Mouse (Mus musculus): ENCODE measurements at regions not wholly inside any gene's neighbourhood (a gene's known extent, or its start where the extent isn't known, plus 50 kb on each side); places are given as distances from the start of the nearest gene placed in this dataset.
A peak's percentile ranks its signal among the peaks of the same experiment; 100 is the strongest.

- no peak for DNase-seq
Observed at GRCm38 (mm10) chr8:89903346-89903745, 444.8 kb downstream of the Tox3 start.

GRCm38 (mm10) chr8:89872768-89873167 lies 475.4 kb downstream of the Tox3 start:
- DNase-seq, result no peak

GRCm38 (mm10) chr8:89871966-89872365 lies 476.2 kb downstream of the Tox3 start:
- no peak for DNase-seq

GRCm38 (mm10) chr8:89859813-89860212 lies 488.3 kb downstream of the Tox3 start:
- no peak for DNase-seq

GRCm38 (mm10) chr8:89858706-89859385 lies 489.3 kb downstream of the Tox3 start:
- DNase-seq, result no peak

GRCm38 (mm10) chr8:89855556-89855955 lies 492.6 kb downstream of the Tox3 start:
- DNase-seq, result no peak

GRCm38 (mm10) chr8:89850209-89850796 lies 497.8 kb downstream of the Tox3 start:
- no peak for DNase-seq

GRCm38 (mm10) chr8:89849416-89850208 lies 498.5 kb downstream of the Tox3 start:
- DNase-seq, result no peak

GRCm38 (mm10) chr8:89838494-89838893 lies 509.6 kb downstream of the Tox3 start:
- no peak for DNase-seq

GRCm38 (mm10) chr8:89833715-89834114 lies 514.4 kb downstream of the Tox3 start:
- no peak for DNase-seq

- DNase-seq, result no peak
Observed at GRCm38 (mm10) chr8:89824586-89824985, 523.6 kb downstream of the Tox3 start.

GRCm38 (mm10) chr8:89823631-89824030 lies 524.5 kb downstream of the Tox3 start:
- no peak for DNase-seq

GRCm38 (mm10) chr8:89812036-89812711 lies 536.0 kb downstream of the Tox3 start:
- DNase-seq, result no peak

GRCm38 (mm10) chr8:89788296-89788695 lies 559.8 kb downstream of the Tox3 start:
- DNase-seq, result no peak

GRCm38 (mm10) chr8:89787050-89787905 lies 560.9 kb downstream of the Tox3 start:
- DNase-seq, result no peak

GRCm38 (mm10) chr8:89785011-89785410 lies 563.1 kb downstream of the Tox3 start:
- peak in 1 of 2 experiments; percentile 14 for DNase-seq

- no peak for DNase-seq
Observed at GRCm38 (mm10) chr8:89783311-89783710, 564.8 kb downstream of the Tox3 start.

- DNase-seq, result no peak
Observed at GRCm38 (mm10) chr8:89766387-89766786, 581.8 kb downstream of the Tox3 start.

- no peak for DNase-seq
Observed at GRCm38 (mm10) chr8:89759531-89759930, 588.6 kb downstream of the Tox3 start.

- DNase-seq, result no peak
Observed at GRCm38 (mm10) chr8:89758695-89759094, 589.4 kb downstream of the Tox3 start.

GRCm38 (mm10) chr8:89755951-89756350 lies 592.2 kb downstream of the Tox3 start:
- no peak for DNase-seq

- no peak for DNase-seq
Observed at GRCm38 (mm10) chr8:89751201-89751600, 596.9 kb downstream of the Tox3 start.

Data from spleen, adult 18-20 months (tissue).